Mouse (Mus musculus) liver, adult 10 weeks (tissue): ENCODE results near the gene Leng9. TPM values are rescaled to one million over a fixed set of nuclear protein-coding genes. Genes with fewer than 3 reads are reported as not detected.

Source experiments
- polyA plus RNA-seq: library from polyadenylated mRNA; stranded (reverse); fragments of 350-450 nt; fragmentation: Illumina TruSeq; extraction: RNeasy Lipid Tissue Mini Kit (QIAGEN cat#74804); gene quantifications from one replicate; pipeline ENCODE4 v1.2.3, GENCODE M21; 2014; ENCODE audit warnings: low read depth, low replicate concordance

The Leng9 gene
- 0.29 TPM for polyA plus RNA-seq

DNA sequence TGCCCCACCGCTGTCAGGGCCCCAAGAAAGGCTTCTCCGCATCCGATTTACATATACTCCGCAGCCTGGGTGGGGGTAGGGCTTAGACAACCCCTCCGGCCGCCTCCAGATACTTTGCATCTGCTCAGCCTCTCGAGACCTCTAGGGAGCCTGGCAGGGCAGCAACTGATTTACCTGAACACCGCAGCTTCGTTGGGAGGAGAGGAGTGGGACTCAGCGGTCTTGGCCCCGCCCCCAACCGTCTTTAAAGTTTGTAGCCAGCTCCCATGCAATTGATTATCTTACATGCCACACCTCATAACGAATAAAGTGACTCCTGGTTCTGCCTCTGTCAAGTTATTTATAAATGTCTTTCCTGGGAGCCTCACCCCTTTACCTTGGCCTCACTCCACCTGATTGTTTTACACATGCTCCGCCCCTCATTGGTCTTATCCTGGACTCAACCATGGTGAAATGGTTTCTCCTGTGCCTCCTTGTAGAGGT lies at the start of gene Leng9:
Gene Leng9, minus strand, starts transcription at position 316 of the 483 bp plus-strand sequence.

DNA sequence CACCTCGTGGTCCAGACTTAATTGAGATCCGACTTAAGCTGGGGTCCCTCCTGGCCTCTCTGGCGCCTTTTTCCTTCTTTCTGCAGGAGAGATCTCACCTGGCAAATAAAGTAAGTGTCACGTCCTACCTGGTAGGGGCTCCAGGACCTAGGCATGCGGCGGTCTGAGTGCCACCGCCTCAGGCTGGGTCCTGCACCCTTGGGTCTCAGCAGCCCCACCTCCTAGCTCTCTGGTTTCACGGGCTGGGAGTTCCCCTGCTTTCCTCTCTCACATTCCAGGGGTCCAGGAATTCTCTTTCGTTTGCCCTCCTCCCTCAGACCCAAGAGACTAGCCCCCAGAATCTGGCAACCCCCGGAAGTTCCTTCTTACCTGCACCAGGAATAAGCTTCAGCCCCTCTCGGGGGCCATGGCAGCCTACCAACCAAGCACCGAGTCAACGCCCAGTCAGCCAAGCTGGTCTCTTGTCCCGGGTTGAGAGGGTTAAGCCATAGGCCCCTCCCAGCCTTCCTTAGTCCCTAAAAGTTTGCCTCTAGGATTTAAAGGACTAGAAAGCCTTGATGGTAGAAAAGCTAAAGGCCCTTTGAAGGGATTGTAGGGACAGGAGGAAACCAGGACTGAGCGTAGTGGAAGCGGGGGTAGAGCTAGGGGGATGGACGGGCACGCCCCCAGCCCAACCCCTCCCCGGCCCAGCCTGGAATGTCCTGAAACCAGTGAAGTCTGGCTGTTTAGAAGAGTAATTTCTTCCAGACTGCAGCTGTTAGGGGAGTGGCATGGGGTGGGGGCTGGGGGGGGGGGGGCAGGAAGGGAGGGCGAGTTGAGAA lies 14.1 kb upstream of the Leng9 start, which contains the start of gene Cdc42ep5:
Gene Cdc42ep5, minus strand, starts transcription at position 771 of the 821 bp plus-strand sequence.

DNA sequence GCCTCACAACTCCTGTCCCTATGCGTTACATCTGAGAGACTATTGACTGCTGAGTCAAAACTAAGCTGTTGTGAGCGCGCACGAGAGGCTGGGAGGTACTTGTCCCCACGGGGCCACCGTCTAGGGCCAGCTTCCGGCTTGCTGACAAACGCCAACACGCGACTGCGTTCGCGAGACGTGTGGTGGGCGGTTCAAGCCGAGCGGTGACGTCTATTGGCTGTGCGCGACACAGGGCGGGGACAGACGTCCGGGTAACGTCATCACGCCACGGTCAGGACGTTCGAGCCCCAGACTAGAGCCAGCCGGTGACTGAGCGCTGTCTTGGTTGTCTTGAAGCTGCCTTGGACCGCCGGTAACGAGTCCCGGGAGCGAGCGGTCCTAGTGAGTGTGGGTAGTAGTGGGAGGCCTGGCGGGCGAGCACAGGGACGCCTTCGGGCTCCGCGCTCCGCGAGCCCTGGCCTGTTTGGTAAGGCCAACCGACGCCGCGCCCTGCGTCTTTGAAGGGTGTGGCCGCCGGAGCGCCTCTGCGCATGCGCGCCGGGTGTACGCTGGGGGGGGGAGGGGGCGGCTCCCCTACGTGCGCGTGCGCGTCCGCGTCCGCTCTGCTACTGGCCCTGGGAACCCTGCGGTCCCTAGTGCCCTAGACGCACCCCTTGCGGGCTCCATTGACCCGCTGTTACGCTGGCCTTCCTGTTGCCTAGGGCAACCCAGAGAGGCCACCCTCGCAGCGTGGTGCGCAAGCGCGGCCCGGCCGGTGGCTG lies 13.2 kb downstream of the Leng9 start, which contains the start of gene Leng8:
Gene Leng8, plus strand, starts transcription at position 269 of the 761 bp plus-strand sequence.

GRCm38 (mm10) chr7:4119344-4119902 lies 30.8 kb downstream of the Leng9 start, which contains the start of gene Ttyh1:
Gene Ttyh1, plus strand, starts transcription at chr7:4119408.

Other genes with a start within 250 kb of the Leng9 start
- 0.21 TPM for gene Lilra6, start 234.9 kb downstream of the Leng9 start, polyA plus RNA-seq
- gene Lair1, start 87.2 kb downstream of the Leng9 start, polyA plus RNA-seq = 4.6 TPM
- gene Ttyh1, start 31.0 kb downstream of the Leng9 start, polyA plus RNA-seq = 0.21 TPM
- 14.3 TPM for gene Leng8, start 13.3 kb downstream of the Leng9 start, polyA plus RNA-seq
- not detected for gene Cdc42ep5, start 14.5 kb upstream of the Leng9 start, polyA plus RNA-seq
- 5.0 TPM for gene Lilra5, start 87.4 kb upstream of the Leng9 start, polyA plus RNA-seq
- 0.64 TPM for gene Ncr1, start 187.3 kb upstream of the Leng9 start, polyA plus RNA-seq
- not detected for gene Gp6, start 247.4 kb upstream of the Leng9 start, polyA plus RNA-seq